Mouse (Mus musculus) hindbrain, embryonic 14.5 days (tissue): ENCODE results near the gene Osbpl6. TPM values are rescaled to one million over a fixed set of nuclear protein-coding genes. Genes with fewer than 3 reads are reported as not detected.

Experiments
- ATAC-seq: fragments of 200-750 bp; cut with Nextera tagmentation; 2 replicates; pipeline ENCODE4 v1.8.0; 2017; ENCODE audit warnings: moderate number of reproducible peaks, mild to moderate bottlenecking, moderate TSS enrichment, moderate library complexity; ENCODE audit not compliant: low FRiP score
- DNase-seq: peaks from one replicate; pipeline ENCODE4 v3.0.0-alpha.2; 2015; ENCODE audit warnings: low spot score
- H3K27ac ChIP-seq: fragments of 300-500 bp; sonication (generic); 2 replicates; pipeline ENCODE4 v1.5.1; 2014; ENCODE audit warnings: mild to moderate bottlenecking, moderate library complexity
- H3K27me3 ChIP-seq: fragments of 300-500 bp; sonication (generic); 2 replicates; pipeline ENCODE4 v1.6.1; 2014; ENCODE audit warnings: mild to moderate bottlenecking, low read length, mixed read lengths; ENCODE audit not compliant: control insufficient read depth, insufficient read depth
- H3K36me3 ChIP-seq: fragments of 300-500 bp; sonication (generic); replicated peaks from 2 replicates; pipeline ENCODE4 v1.6.1; 2014; ENCODE audit not compliant: control insufficient read depth, insufficient read depth
- H3K4me1 ChIP-seq: fragments of 300-500 bp; sonication (generic); replicated peaks from 2 replicates; pipeline ENCODE4 v1.6.1; 2014; ENCODE audit warnings: antibody characterized with exemption, low read length, mixed read lengths; ENCODE audit not compliant: control insufficient read depth, insufficient read depth
- H3K4me2 ChIP-seq: fragments of 300-500 bp; sonication (generic); replicated peaks from 2 replicates; pipeline ENCODE4 v1.6.1; 2014; ENCODE audit warnings: mild to moderate bottlenecking, moderate library complexity
- H3K4me3 ChIP-seq: fragments of 300-500 bp; sonication (generic); replicated peaks from 2 replicates; pipeline ENCODE4 v1.5.1; 2014; ENCODE audit warnings: mild to moderate bottlenecking, low read length
- H3K9ac ChIP-seq: fragments of 300-500 bp; sonication (generic); 2 replicates; pipeline ENCODE4 v1.6.1; 2014
- H3K9me3 ChIP-seq: fragments of 300-500 bp; sonication (generic); 2 replicates; pipeline ENCODE4 v1.6.1; 2016; ENCODE audit warnings: low read length; ENCODE audit not compliant: control insufficient read depth
- WGBS: fragments of 180-500 bp; shearing (Covaris S2); extraction: QIAGEN DNeasy Blood & Tissue Kit; methylation state at CpG from one replicate; pipeline ENCODE4 v1.1.7; 2014; 5-methylcytosine and 5-hydroxymethylcytosine counted together
- polyA plus RNA-seq: library from polyadenylated mRNA; unstranded; fragments of >200 nt; fragmentation: Nextera tagmentation; extraction: Ambion mirVana; gene quantifications from 2 replicates; pipeline ENCODE4 v1.2.1, GENCODE M21; 2014

Gene Osbpl6
- polyA plus RNA-seq, 1 experiment from 2014 or later, result 31.2 TPM

GRCm38 (mm10) chr2:76549316-76549715, 143.0 kb downstream of the Osbpl6 start:
- 0 out of 2 replicates have a peak, but pooled peaks cover 14% of the 10 kb centered on the region for H3K36me3 ChIP-seq
- H3K9me3 ChIP-seq, result no peaks in the 10 kb centered on the region
- WGBS, result 81% methylated on average over 12 of the region's 12 CpGs
- no peak overlapping the region for H3K27ac ChIP-seq
- no peak overlapping the region for H3K4me3 ChIP-seq
- H3K4me2 ChIP-seq, result no peak overlapping the region
- DNase-seq (no peak), ATAC-seq (no peak)
- H3K9ac ChIP-seq, result no peak overlapping the region
- no peaks in the 10 kb centered on the region for H3K27me3 ChIP-seq
- no peaks in the 10 kb centered on the region for H3K4me1 ChIP-seq

- H3K27me3 ChIP-seq, result no peaks in the 10 kb centered on the region
- WGBS, result 83% methylated on average over 11 of the region's 11 CpGs
- ATAC-seq (no peak), DNase-seq (no peak)
- H3K36me3 ChIP-seq, result peaks cover 24% of the 10 kb centered on the region; the same call in 1 of the 2 replicates
- no peak overlapping the region for H3K27ac ChIP-seq
- H3K4me2 ChIP-seq, result no peak overlapping the region
- no peaks in the 10 kb centered on the region for H3K4me1 ChIP-seq
- H3K9ac ChIP-seq, result no peak overlapping the region
- no peaks in the 10 kb centered on the region for H3K9me3 ChIP-seq
- no peak overlapping the region for H3K4me3 ChIP-seq
Observed at GRCm38 (mm10) chr2:76555852-76556558, 149.7 kb downstream of the Osbpl6 start.

GRCm38 (mm10) chr2:76560146-76560545, 153.8 kb downstream of the Osbpl6 start:
- DNase-seq, result no peak
- 88% methylated on average over 10 of the region's 10 CpGs for whole genome bisulfite sequencing
- Histone ChIP-seq H3K4me1 (no peaks in the 10 kb centered on the region), H3K27me3 (no peaks in the 10 kb centered on the region), H3K4me3 (no peak overlapping the region), H3K27ac (no peak overlapping the region), H3K4me2 (no peak overlapping the region), H3K36me3 (peaks cover 10% of the 10 kb centered on the region; the same call in 1 of the 2 replicates), H3K9ac (no peak overlapping the region), H3K9me3 (no peaks in the 10 kb centered on the region)
- no peak for ATAC-seq

GRCm38 (mm10) chr2:76563862-76564261, 157.6 kb downstream of the Osbpl6 start:
- Histone ChIP-seq H3K27ac (no peak overlapping the region), H3K9ac (no peak overlapping the region), H3K9me3 (no peaks in the 10 kb centered on the region), H3K4me1 (no peaks in the 10 kb centered on the region), H3K4me2 (no peak overlapping the region), H3K4me3 (no peak overlapping the region), H3K36me3 (no peaks in the 10 kb centered on the region; the same call in 1 of the 2 replicates), H3K27me3 (no peaks in the 10 kb centered on the region)
- 80% methylated on average over 4 of the region's 4 CpGs for WGBS
- no peak for DNase-seq
- ATAC-seq, result no peak

GRCm38 (mm10) chr2:76566933-76567551, 160.7 kb downstream of the Osbpl6 start:
- no peak for DNase-seq
- H3K9me3 ChIP-seq, result no peaks in the 10 kb centered on the region
- WGBS, result 89% methylated on average over 8 of the region's 8 CpGs

GRCm38 (mm10) chr2:76571543-76571942, 165.2 kb downstream of the Osbpl6 start:
- DNase-seq, result no peak
- Histone ChIP-seq H3K9me3 (no peaks in the 10 kb centered on the region), H3K9ac (no peak overlapping the region), H3K4me3 (no peak overlapping the region), H3K27me3 (no peaks in the 10 kb centered on the region), H3K27ac (no peak overlapping the region), H3K4me1 (no peaks in the 10 kb centered on the region), H3K4me2 (no peak overlapping the region), H3K36me3 (no peaks in the 10 kb centered on the region)
- WGBS, result 74% methylated on average over 10 of the region's 10 CpGs
- ATAC-seq, result no peak

More at GRCm38 (mm10) chr2:76566933-76567551, 160.7 kb downstream of the Osbpl6 start:
- Histone ChIP-seq H3K4me2 (no peak overlapping the region), H3K4me3 (no peak overlapping the region), H3K27me3 (no peaks in the 10 kb centered on the region), H3K36me3 (no peaks in the 10 kb centered on the region; the same call in 1 of the 2 replicates), H3K4me1 (no peaks in the 10 kb centered on the region), H3K9ac (no peak overlapping the region), H3K27ac (no peak overlapping the region)
- no peak for ATAC-seq

- H3K4me2 ChIP-seq, result no peak overlapping the region
- ATAC-seq (no peak), DNase-seq (no peak)
- WGBS, result 85% methylated on average over 8 of the region's 8 CpGs
- H3K4me3 ChIP-seq, result no peak overlapping the region
- H3K4me1 ChIP-seq, result no peaks in the 10 kb centered on the region
- H3K9ac ChIP-seq, result no peak overlapping the region
- no peaks in the 10 kb centered on the region for H3K36me3 ChIP-seq
- H3K9me3 ChIP-seq, result no peaks in the 10 kb centered on the region
- H3K27ac ChIP-seq, result no peak overlapping the region
- no peaks in the 10 kb centered on the region for H3K27me3 ChIP-seq
Observed at GRCm38 (mm10) chr2:76578911-76579310, 172.6 kb downstream of the Osbpl6 start.

GRCm38 (mm10) chr2:76585090-76585489, 178.8 kb downstream of the Osbpl6 start:
- no peak for ATAC-seq

GRCm38 (mm10) chr2:76586906-76587305, 180.6 kb downstream of the Osbpl6 start:
- WGBS, result 80% methylated on average over 10 of the region's 10 CpGs
- no peak overlapping the region for H3K9ac ChIP-seq
- peaks cover 38% of the 10 kb centered on the region for H3K36me3 ChIP-seq
- no peak overlapping the region for H3K4me3 ChIP-seq
- H3K9me3 ChIP-seq, result no peaks in the 10 kb centered on the region
- no peak overlapping the region for H3K4me2 ChIP-seq
- H3K27ac ChIP-seq, result no peak overlapping the region
- no peak for DNase-seq
- no peaks in the 10 kb centered on the region for H3K27me3 ChIP-seq
- no peaks in the 10 kb centered on the region for H3K4me1 ChIP-seq
- ATAC-seq, result no peak

More at GRCm38 (mm10) chr2:76585090-76585489, 178.8 kb downstream of the Osbpl6 start:
- H3K4me3 ChIP-seq, result no peak overlapping the region
- WGBS, result 97% methylated on average over 13 of the region's 13 CpGs
- no peaks in the 10 kb centered on the region for H3K9me3 ChIP-seq
- H3K9ac ChIP-seq, result no peak overlapping the region
- H3K27me3 ChIP-seq, result no peaks in the 10 kb centered on the region
- no peak overlapping the region for H3K4me2 ChIP-seq
- no peak overlapping the region for H3K27ac ChIP-seq
- no peak for DNase-seq
- H3K36me3 ChIP-seq, result peaks cover 30% of the 10 kb centered on the region
- H3K4me1 ChIP-seq, result no peaks in the 10 kb centered on the region
